ENCODE assay signal across 19 mouse cellular contexts in genomic region chrX:164153606-164154005, GRCm38 (mm10). TPM values are rescaled to one million over a fixed set of nuclear protein-coding genes. Genes with fewer than 3 reads are reported as not detected.
"Had no signal": no experiment of that assay in that cellular context is flagged by ENCODE, and none has a peak within 500 bp of the region (broad histone marks: within the 10 kb centered on the region; RNA-seq: fewer than 3 reads in every experiment).

No protein-coding gene starts in this region.

- H3K27ac ChIP-seq: layer of hippocampus, adult 2 months; limb, embryonic 15.5 days; liver, embryonic 14.5 days; macrophage had no signal

- H3K4me1 ChIP-seq: limb, embryonic 15.5 days; megakaryocyte, embryonic 14.5 days had no signal

- ATAC-seq: inflammation-experienced regulatory T-cells, adult 6 months; intestine, embryonic 16.5 days; liver, postnatal 0 days had no signal

- H3K9me3 ChIP-seq: limb, embryonic 15.5 days had no signal

- H3K4me3 ChIP-seq: layer of hippocampus, adult 2 months; limb, embryonic 15.5 days; megakaryocyte, embryonic 14.5 days had no signal

- H3K9ac ChIP-seq: limb, embryonic 15.5 days; liver, embryonic 14.5 days; liver, postnatal 0 days had no signal

- DNase-seq: kidney, adult 18-20 months; kidney, adult 9 months; kidney, postnatal 25 days; layer of hippocampus, adult 9-11 months; liver, postnatal 0 days; lung, postnatal 10 days; midbrain, embryonic 14.5 days; thymus, adult 18-20 months; thymus, postnatal 4 days had no signal

- H3K27me3 ChIP-seq: limb, embryonic 15.5 days had no signal

- H3K4me2 ChIP-seq: limb, embryonic 15.5 days; liver, embryonic 11.5 days; midbrain, embryonic 11.5 days had no signal

- H3K36me3 ChIP-seq: limb, embryonic 15.5 days had no signal

RNA-seq across cellular contexts. Expression of gene Ace2, which starts 14.5 kb away (rescaled TPM):
- polyA plus RNA-seq: inflammation-experienced regulatory T-cells, adult 6 months; liver, embryonic 11.5 days; macrophage; spleen, adult 2 months had no signal
